Mouse (Mus musculus) T-helper 1 cell (primary cell): ENCODE data around the gene Vps37d.

Source experiments
- in situ Hi-C: fragments of 300-600 bp; cut with MboI, MseI; formaldehyde crosslinking; loops from one replicate; pipeline ENCODE4 v1.15.1; 2025; ENCODE audit warnings: high pct_unique_total_duplicates

Gene Vps37d

GRCm38 (mm10) chr5:135077564-135078481, at the start of gene Vps37d:
Gene Vps37d, minus strand, starts transcription at chr5:135078266.
- in situ Hi-C loops = no loop called here

GRCm38 (mm10) chr5:135127669-135128068, 49.6 kb upstream of the Vps37d start:
- in situ Hi-C loops = no loop called here

- in situ Hi-C loops = no loop called here
Observed at GRCm38 (mm10) chr5:135126121-135126520, 48.1 kb upstream of the Vps37d start.

GRCm38 (mm10) chr5:135120753-135121152, 42.7 kb upstream of the Vps37d start:
- in situ Hi-C loops = no loop called here

DNA sequence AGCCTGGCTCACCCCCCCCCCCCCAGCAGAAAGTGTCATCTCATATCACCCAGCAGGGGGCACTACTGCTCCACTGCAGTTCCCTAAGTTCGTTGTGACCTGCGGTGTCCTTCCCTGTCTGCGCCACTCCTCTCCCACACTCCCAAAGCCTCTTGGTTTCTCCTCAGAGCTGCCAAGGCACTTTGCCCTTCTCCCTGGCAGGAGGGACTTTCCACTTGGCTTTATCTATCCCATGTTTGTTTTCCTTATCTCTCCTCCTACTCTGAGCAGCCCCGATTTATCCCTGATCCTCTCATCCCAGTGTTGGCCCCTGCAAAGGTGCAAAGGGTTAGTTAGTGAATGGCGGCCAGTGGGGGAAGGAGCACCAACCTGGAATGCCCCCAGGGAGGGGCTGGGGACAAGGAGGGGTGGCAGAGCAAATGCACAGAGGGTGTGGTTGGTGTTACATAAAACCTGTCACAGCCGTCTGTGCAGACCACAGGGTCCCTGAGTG, 40.6 kb upstream of the Vps37d start:
- in situ Hi-C loops = no loop called here

DNA sequence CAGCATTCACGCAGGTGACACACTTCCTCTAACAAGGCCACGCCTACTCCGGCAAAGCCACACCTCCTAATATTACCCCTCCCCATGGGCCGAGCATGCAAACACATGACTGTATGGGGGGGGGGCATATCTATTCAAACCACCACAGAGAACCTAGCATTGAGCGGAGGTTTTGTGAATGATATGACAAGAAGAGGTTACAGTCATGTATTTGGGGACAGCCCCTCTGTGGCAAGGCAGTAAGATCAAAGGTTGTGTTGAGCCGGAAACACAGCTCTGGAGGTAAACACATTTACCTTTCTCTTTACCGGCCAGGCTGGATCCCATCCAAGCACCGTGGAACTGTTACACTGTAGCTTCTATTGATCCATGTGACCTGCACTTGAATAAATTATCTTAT, 37.2 kb upstream of the Vps37d start:
- in situ Hi-C loops = no loop called here

DNA sequence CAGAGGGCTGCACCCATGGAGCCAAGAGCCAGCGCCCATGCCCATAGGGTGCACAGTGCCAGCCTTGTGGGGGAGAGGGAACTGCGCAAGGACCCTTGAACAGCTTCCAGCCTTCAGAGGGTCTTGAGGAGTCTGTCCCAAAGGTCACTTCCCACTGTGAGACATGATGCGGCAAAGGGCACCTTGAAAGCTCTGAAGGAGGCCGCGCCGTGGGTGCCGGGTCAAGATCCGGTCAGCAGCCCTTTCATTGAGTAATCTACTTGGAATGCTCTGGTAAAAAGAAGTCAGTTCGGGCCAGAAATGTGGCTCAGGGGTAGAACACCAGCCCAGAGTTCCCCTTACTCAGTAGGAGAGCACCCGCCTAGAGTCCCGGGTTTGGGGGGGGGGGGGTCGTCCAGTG, 35.7 kb upstream of the Vps37d start:
- in situ Hi-C loops = no loop called here

GRCm38 (mm10) chr5:135109976-135110375, 31.9 kb upstream of the Vps37d start:
- in situ Hi-C loops = no loop called here

DNA sequence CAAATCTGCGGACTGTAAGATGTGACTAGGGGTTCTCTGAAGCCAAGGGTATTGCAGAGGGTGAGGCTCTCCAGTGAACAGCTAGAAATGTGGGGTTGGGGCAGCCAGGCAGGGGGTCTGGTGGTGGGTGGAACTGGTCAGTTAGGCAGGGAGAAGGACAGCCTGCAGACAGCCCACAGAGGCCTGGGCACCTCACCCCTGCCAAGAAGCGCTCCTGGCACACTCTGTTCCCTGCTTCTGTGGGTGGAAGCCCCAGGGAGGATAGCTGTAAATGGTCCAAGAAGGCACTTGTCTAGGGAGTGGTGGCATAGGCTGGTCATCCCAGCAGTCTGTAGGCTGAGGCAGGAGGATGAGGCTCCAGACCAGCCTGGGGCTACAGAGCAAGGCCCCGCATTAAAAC, 31.4 kb upstream of the Vps37d start:
- in situ Hi-C loops = no loop called here

DNA sequence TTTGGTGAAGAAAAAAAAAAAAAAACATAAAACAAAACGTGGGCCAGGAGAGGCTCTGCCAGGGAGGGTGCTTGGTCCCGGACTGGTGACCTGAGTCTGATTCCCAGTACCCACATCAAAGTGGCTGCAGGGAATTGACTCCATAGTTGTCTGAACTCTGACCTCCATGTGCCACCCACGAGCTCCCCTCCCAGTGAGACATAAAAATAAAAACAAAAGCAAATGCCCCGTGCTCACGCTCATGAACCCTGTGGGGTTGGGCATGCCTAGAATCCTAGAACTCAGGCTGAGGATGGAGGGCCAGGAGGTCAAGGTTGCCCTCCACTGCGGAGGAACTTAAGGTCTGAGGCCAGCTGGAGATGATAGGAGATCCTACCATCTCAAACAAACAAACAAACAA, 31.0 kb upstream of the Vps37d start:
- in situ Hi-C loops = no loop called here

- in situ Hi-C loops = no loop called here
Observed at GRCm38 (mm10) chr5:135107521-135108501, 29.7 kb upstream of the Vps37d start.

DNA sequence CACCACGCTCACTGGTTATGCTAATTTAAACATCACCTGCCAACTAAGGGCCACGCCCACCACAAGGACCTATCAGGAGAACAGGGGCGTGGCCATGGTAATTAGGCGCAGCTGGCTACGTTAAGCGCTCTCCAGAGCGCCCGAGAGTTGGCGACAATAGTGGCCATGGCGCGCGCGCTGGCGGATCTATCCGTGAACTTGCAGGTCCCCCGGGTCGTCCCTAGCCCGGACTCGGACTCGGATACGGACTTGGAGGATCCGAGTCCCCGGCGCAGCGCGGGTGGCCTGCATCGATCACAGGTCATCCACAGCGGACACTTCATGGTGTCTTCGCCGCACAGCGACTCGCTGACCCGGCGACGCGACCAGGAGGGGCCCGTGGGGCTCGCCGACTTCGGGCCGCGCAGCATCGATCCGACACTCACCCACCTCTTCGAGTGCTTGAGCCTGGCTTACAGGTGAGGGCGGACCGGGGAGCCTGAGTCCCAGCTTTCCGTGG, 28.7 kb upstream of the Vps37d start:
- in situ Hi-C loops = no loop called here

DNA sequence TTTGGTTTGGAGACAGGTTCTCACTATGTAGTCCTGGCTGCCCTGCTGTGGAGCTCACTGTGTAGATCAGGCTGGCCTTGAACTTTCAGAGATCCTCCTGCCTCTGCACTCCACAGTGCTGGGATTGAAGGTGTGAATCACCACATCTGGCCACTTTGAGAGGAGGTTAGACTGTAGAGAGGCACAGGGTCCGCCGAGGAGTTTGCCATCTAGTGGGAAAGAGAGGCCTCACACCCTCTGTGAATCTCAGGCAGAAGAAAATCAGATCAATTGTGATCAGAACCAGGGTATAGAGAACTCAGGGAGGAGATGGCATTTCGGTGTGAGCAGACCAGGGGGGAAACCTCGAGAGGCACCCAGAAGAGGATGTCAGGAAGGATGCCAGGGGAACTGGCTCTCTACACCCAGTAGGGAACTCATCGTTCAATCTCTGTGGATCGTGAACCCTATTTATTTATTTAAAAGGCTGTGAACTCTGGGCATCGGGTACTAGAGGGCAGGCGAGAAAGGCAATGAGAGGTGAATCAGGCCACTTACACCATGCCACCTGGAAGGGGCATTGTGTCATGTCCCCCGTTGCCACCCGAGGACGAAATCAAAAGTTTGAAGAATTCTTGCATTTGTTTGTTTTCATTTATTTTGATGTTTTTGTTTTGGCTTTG, 26.1 kb upstream of the Vps37d start:
- in situ Hi-C loops = no loop called here

- in situ Hi-C loops = no loop called here
Observed at GRCm38 (mm10) chr5:135100981-135101380, 22.9 kb upstream of the Vps37d start.

- in situ Hi-C loops = no loop called here
Observed at GRCm38 (mm10) chr5:135089653-135090052, 11.6 kb upstream of the Vps37d start, which contains the start of gene Mlxipl. Gene Mlxipl, plus strand, starts transcription at chr5:135089890.

GRCm38 (mm10) chr5:135086871-135087270, 8.8 kb upstream of the Vps37d start:
- in situ Hi-C loops = no loop called here

- in situ Hi-C loops = no loop called here
Observed at GRCm38 (mm10) chr5:135080539-135080938, 2.5 kb upstream of the Vps37d start.

- in situ Hi-C loops = no loop called here
Observed at GRCm38 (mm10) chr5:135079578-135079977, 1.5 kb upstream of the Vps37d start.

DNA sequence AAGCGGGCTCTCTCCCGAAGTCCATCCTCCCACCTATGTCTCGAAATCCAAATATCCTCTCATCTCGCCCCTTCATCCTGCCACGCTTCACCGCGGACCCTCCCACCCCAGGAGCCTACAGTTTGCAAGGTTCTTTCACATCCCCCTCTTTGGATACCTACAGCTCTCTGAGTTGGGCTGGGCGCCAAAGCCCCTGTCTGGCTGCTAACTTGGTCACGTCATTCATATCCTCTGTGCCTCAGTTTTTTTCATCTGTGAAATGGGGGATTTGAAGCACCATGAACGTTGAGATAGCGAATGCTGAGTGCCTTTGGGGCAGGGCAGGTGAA, 380 bp upstream of the Vps37d start:
- in situ Hi-C loops = no loop called here

- in situ Hi-C loops = no loop called here
Observed at GRCm38 (mm10) chr5:135076931-135077505, 1.0 kb downstream of the Vps37d start.

GRCm38 (mm10) chr5:135076368-135076767, 1.7 kb downstream of the Vps37d start:
- in situ Hi-C loops = no loop called here
